Mouse (Mus musculus) embryonic fibroblast, embryonic 13.5 days (primary cell): ENCODE data around the gene Trim56.

Experiments used
- CTCF ChIP-seq: IDR thresholded peaks from 2 replicates; pipeline ENCODE4 v1.5.1; 2011; ENCODE audit warnings: mild to moderate bottlenecking, control low read depth, low read length, moderate library complexity, borderline replicate concordance; ENCODE audit not compliant: insufficient read depth
- POLR2A ChIP-seq: IDR thresholded peaks from 2 replicates; pipeline ENCODE4 v1.6.1; 2011; ENCODE audit warnings: low read depth, mild to moderate bottlenecking, control low read depth, low read length, moderate library complexity

DNA sequence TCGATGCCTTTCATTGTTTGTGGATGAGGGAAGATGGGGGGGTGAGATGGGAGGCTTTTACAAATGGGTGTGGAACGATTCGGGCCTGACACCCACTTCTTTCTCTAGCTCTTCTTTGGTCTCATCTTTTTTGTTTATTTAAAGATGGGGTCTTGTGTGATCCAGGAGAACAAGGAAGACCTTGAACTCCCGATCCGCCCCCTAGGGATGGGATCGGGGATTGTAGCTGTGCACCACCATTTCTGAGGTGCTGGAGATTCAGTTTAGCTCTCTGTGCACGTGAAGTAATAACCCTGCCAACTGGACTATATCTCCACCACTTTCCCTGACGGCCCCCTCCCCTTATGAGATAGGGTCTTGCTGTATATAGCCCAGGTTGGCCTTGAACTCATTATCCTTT is 50.1 kb downstream of the Trim56 start:
- TF ChIP-seq POLR2A (peak; percentile 62; the same call in 1 of the 2 replicates), CTCF (no peak)
